Mouse (Mus musculus): Measurements from ENCODE around the gene Hist1h4i. TPM values are rescaled to one million over a fixed set of nuclear protein-coding genes. Genes with fewer than 3 reads are reported as not detected.
"Not testable (repeated sequence)": the region's sequence is repeated elsewhere in the genome, so short reads cannot be mapped to it uniquely, and the experiment has no call there.

Hist1h4i gene
- 100 to 1,000 TPM; 143 to 189 TPM for total RNA-seq (2021)
- long read RNA-seq, experiment 1, partial matches to known transcripts = 0 of 4 reads
- long read RNA-seq, experiment 1, other reads (novel, unspliced or antisense) = 0 of 4 reads
- long read RNA-seq, experiment 2, partial matches to known transcripts = 0 of 1 reads
- long read RNA-seq, experiment 2, other reads (novel, unspliced or antisense) = 0 of 1 reads

- peak; percentile 78 to 93 for DNase-seq (ENCODE audit: low spot score in 2 of 2)
These were observed at the start of gene Hist1h4i for GRCm38 (mm10) chr13:22041142-22041536. Hist1h4i (minus strand) TSS chr13:22041362.

- not testable (repeated sequence) for DNase-seq (ENCODE audit: low spot score in 2 of 2)
These were observed 43.0 kb upstream of the Hist1h4i start, which contains the start of gene Vmn1r188 for GRCm38 (mm10) chr13:22084140-22084539. Vmn1r188 (plus strand) TSS chr13:22084440.

- no peak for DNase-seq (ENCODE audit: low spot score in 2 of 2)
These were observed 22.3 kb upstream of the Hist1h4i start for GRCm38 (mm10) chr13:22063468-22063867.

- no peak for DNase-seq (ENCODE audit: low spot score in 2 of 2)
These were observed 20.3 kb upstream of the Hist1h4i start for GRCm38 (mm10) chr13:22061422-22061821.

- no peak for DNase-seq (ENCODE audit: low spot score in 2 of 2)
These were observed 12.6 kb upstream of the Hist1h4i start for GRCm38 (mm10) chr13:22053754-22054153.

- DNase-seq (ENCODE audit: low spot score in 2 of 2) = no peak
These were observed 10.3 kb upstream of the Hist1h4i start for GRCm38 (mm10) chr13:22051523-22051859.

- peak; percentile 56 to 86 for DNase-seq (ENCODE audit: low spot score in 2 of 2)
These were observed 9.7 kb upstream of the Hist1h4i start for GRCm38 (mm10) chr13:22050591-22051522.

- DNase-seq (ENCODE audit: low spot score in 2 of 2) = no peak
These were observed 8.7 kb upstream of the Hist1h4i start for GRCm38 (mm10) chr13:22049737-22050440.

GRCm38 (mm10) chr13:22049041-22049440, 7.9 kb upstream of the Hist1h4i start:
- DNase-seq (ENCODE audit: low spot score in 2 of 2) = no peak

GRCm38 (mm10) chr13:22045311-22045710, 4.1 kb upstream of the Hist1h4i start:
- no peak for DNase-seq (ENCODE audit: low spot score in 2 of 2)

- no peak for DNase-seq (ENCODE audit: low spot score in 2 of 2)
These were observed 3.4 kb upstream of the Hist1h4i start for GRCm38 (mm10) chr13:22044432-22045155.

GRCm38 (mm10) chr13:22043503-22044431, 2.6 kb upstream of the Hist1h4i start:
- no peak for DNase-seq (ENCODE audit: low spot score in 2 of 2)

GRCm38 (mm10) chr13:22042568-22043502, 1.7 kb upstream of the Hist1h4i start, which contains the start of the genes Hist1h2ag and Hist1h2bj:
Hist1h2ag (minus strand) TSS chr13:22042944.
Hist1h2bj (plus strand) TSS chr13:22043214.
- peak; percentile 39 to 76 for DNase-seq (ENCODE audit: low spot score in 2 of 2)

GRCm38 (mm10) chr13:22041651-22042567, 747 bp upstream of the Hist1h4i start:
- DNase-seq (ENCODE audit: low spot score in 2 of 2) = no peak

GRCm38 (mm10) chr13:22040464-22041141, 559 bp downstream of the Hist1h4i start:
- no peak for DNase-seq (ENCODE audit: low spot score in 2 of 2)

- no peak for DNase-seq (ENCODE audit: low spot score in 2 of 2)
These were observed 1.2 kb downstream of the Hist1h4i start for GRCm38 (mm10) chr13:22039951-22040463.

- DNase-seq (ENCODE audit: low spot score in 2 of 2) = no peak
These were observed 1.8 kb downstream of the Hist1h4i start for GRCm38 (mm10) chr13:22039364-22039763.
